16 mouse cellular contexts compared by ENCODE assay signal in the genomic region with DNA sequence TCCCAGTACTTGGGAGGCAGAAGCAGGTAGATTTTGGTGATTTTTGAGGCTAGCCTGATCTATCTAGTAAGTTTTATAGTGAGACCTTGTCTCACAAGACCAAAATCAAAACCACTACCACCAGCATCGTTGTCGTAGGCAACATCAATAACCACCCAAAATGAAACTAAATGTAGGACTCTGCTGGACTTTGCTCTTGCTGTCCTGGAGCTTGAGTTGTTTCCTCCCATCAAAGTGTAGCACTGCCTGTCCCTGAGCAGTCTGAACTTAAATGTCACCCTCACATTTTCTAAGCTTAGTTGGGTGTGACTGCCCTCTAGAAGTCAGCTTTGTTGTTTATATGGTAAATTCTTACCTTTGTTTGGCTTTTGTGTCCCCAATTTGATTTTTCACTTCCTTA.
"Had no signal": no experiment of that assay in that cellular context is flagged by ENCODE, and none has a peak within 500 bp of the region (broad histone marks: within the 10 kb centered on the region; RNA-seq: fewer than 3 reads in every experiment).

No protein-coding gene starts in this region.

- H3K27ac ChIP-seq: neural tube, embryonic 13.5 days; neural tube, embryonic 15.5 days; stomach, embryonic 15.5 days; stomach, postnatal 0 days had no signal

- H3K27me3 ChIP-seq: neural tube, embryonic 13.5 days; neural tube, embryonic 15.5 days; stomach, embryonic 15.5 days had no signal

- H3K9ac ChIP-seq: neural tube, embryonic 13.5 days; neural tube, embryonic 15.5 days; stomach, embryonic 15.5 days had no signal

- H3K9me3 ChIP-seq: neural tube, embryonic 13.5 days; neural tube, embryonic 15.5 days; stomach, embryonic 15.5 days had no signal

- H3K4me3 ChIP-seq: neural tube, embryonic 13.5 days; neural tube, embryonic 15.5 days; stomach, embryonic 15.5 days had no signal

- H3K4me1 ChIP-seq: neural tube, embryonic 13.5 days; neural tube, embryonic 15.5 days; stomach, embryonic 15.5 days had no signal

- DNase-seq: retina, postnatal 1 day; right cerebral cortex, adult 18-20 months; right cerebral cortex, postnatal 14 days; right cerebral cortex, postnatal 25 days; right cerebral cortex, postnatal 4 days; spleen, adult 18-20 months; thymus, adult 18-20 months; thymus, adult 2 months; thymus, postnatal 14 days; thymus, postnatal 25 days; thymus, postnatal 36 days; thymus, postnatal 4 days had no signal

- H3K36me3 ChIP-seq: stomach, embryonic 15.5 days had no signal

- H3K4me2 ChIP-seq: neural tube, embryonic 13.5 days; neural tube, embryonic 15.5 days; stomach, embryonic 15.5 days had no signal
